Mouse (Mus musculus) ES-E14 (cell line): ENCODE data around the gene Mast4. TPM values are rescaled to one million over a fixed set of nuclear protein-coding genes. Genes with fewer than 3 reads are reported as not detected.
A peak's percentile ranks its signal among the peaks of the same experiment; 100 is the strongest.

Source experiments
- DNase-seq: peaks from one replicate; pipeline ENCODE4 v3.0.0-alpha.2; 2013; ENCODE audit warnings: low read depth, low spot score
- H3K27ac ChIP-seq: 2 replicates; pipeline ENCODE4 v1.5.1; 2012; ENCODE audit warnings: low read depth, mild to moderate bottlenecking, low read length, moderate library complexity, mixed read lengths; ENCODE audit not compliant: poor library complexity, insufficient read depth, severe bottlenecking
- H3K36me3 ChIP-seq: 2 replicates; pipeline ENCODE4 v1.6.1; 2012; ENCODE audit warnings: mild to moderate bottlenecking, low read length, moderate library complexity, mixed read lengths; ENCODE audit not compliant: control insufficient read depth, poor library complexity, insufficient read depth, severe bottlenecking
- H3K4me1 ChIP-seq, 2 experiments: fragments of 150-350 bp in 1 of 2; sonication (generic) in 1 of 2; 2 replicates each; pipeline ENCODE4 v1.6.1; 2012; ENCODE audit warnings: low read length in 2 of 2, mild to moderate bottlenecking in 1 of 2, mixed read lengths in 1 of 2; ENCODE audit not compliant: control insufficient read depth in 2 of 2, insufficient read depth in 2 of 2, poor library complexity in 1 of 2
- H3K4me3 ChIP-seq, 2 experiments: fragments of 150-350 bp in 1 of 2; sonication (generic) in 1 of 2; 2 replicates each; pipeline ENCODE4 v1.5.1; 2012; ENCODE audit warnings: low read length in 2 of 2, low read depth in 1 of 2, mild to moderate bottlenecking in 1 of 2, mixed read lengths in 1 of 2; ENCODE audit not compliant: insufficient read depth in 1 of 2, poor library complexity in 1 of 2, severe bottlenecking in 1 of 2
- H3K9ac ChIP-seq: 2 replicates; pipeline ENCODE4 v1.6.1; 2012; ENCODE audit warnings: low read depth, mild to moderate bottlenecking, low read length, mixed read lengths; ENCODE audit not compliant: poor library complexity, insufficient read depth, severe bottlenecking
- H3K9me3 ChIP-seq: fragments of 150-350 bp; sonication (generic); 2 replicates; pipeline ENCODE4 v1.6.1; 2012; ENCODE audit warnings: low read depth, mild to moderate bottlenecking, low read length; ENCODE audit not compliant: control insufficient read depth, insufficient read depth
- CHD2 ChIP-seq: IDR thresholded peaks from 2 replicates; pipeline ENCODE4 v1.6.1; 2014; ENCODE audit warnings: mild to moderate bottlenecking, low read depth, low read length, inconsistent platforms
- HCFC1 ChIP-seq: IDR thresholded peaks from 2 replicates; pipeline ENCODE4 v1.6.1; 2012; ENCODE audit warnings: low read length, inconsistent platforms, borderline replicate concordance; ENCODE audit not compliant: insufficient read depth
- MAFK ChIP-seq: IDR thresholded peaks from 2 replicates; pipeline ENCODE4 v1.6.1; 2014; ENCODE audit warnings: mild to moderate bottlenecking, low read depth, low read length, inconsistent platforms; ENCODE audit not compliant: insufficient read depth
- ZC3H11A ChIP-seq: IDR thresholded peaks from 2 replicates; pipeline ENCODE4 v1.6.1; 2012; ENCODE audit warnings: low read depth, mild to moderate bottlenecking, inconsistent platforms, low read length, borderline replicate concordance
- ZNF384 ChIP-seq: IDR thresholded peaks from 2 replicates; pipeline ENCODE4 v1.6.1; 2012; ENCODE audit warnings: low read depth, low read length, inconsistent platforms
- in situ Hi-C, 2 experiments: fragments of 600-800 bp; cut with MboI; formaldehyde crosslinking; loops; one replicate each; pipeline ENCODE4 v1.15.1; 2025; ENCODE audit warnings: low sequenced_read_pairs in 2 of 2, inconsistent platforms in 1 of 2; ENCODE audit not compliant: unreplicated experiment in 2 of 2
- total RNA-seq: library from RNA; depleted of rRNA; stranded (reverse); fragments of 300-350 nt; gene quantifications from 2 replicates; pipeline ENCODE4 v1.2.3, GENCODE M21; 2012

Gene Mast4
- total RNA-seq, 1 experiment, result 8.3 TPM

DNA sequence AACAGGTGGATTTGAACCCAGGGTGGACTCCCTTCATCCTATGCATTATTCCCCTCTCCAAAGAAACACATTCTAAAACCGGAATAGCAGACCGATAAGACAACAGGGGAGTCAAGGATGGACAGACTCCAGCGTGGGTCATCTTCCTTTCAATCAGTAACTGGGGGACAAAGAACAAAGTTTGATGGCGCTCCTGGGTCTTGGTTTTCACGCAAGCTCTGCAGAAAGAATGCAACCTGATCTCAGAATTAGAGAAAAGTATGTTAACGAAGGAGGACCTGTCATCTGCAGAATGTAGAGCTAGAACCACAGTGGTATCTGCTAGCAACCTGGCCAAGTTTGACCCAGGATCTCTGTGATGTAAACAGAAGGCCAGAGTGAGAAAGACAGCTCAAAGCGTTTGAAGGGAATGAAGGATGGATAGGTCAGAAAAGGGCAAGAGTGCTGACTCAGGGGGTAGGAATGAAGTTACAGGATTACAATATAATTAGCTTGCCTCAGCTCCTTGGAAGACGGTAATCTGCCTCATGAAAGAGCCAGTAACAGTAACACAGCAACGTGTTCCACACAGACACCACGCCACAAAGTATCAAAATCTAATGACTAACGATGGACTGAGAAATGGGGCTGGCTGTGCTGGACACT, 345.9 kb downstream of the Mast4 start:
- H3K9ac ChIP-seq, result no peak overlapping the region
- no peak for TF ChIP-seq CHD2
- no peak for TF ChIP-seq ZC3H11A
- TF ChIP-seq HCFC1, result no peak
- TF ChIP-seq MAFK, result no peak
- TF ChIP-seq ZNF384, result no peak
- H3K9me3 ChIP-seq, result no peaks in the 10 kb centered on the region
- H3K36me3 ChIP-seq, result no peaks in the 10 kb centered on the region
- no peak overlapping the region for H3K4me3 ChIP-seq
- no peak overlapping the region for H3K27ac ChIP-seq
- no peaks in the 10 kb centered on the region; a peak in 1 of 4 replicates for H3K4me1 ChIP-seq
- DNase-seq, result no peak
- in situ Hi-C loops, result no loop called here

DNA sequence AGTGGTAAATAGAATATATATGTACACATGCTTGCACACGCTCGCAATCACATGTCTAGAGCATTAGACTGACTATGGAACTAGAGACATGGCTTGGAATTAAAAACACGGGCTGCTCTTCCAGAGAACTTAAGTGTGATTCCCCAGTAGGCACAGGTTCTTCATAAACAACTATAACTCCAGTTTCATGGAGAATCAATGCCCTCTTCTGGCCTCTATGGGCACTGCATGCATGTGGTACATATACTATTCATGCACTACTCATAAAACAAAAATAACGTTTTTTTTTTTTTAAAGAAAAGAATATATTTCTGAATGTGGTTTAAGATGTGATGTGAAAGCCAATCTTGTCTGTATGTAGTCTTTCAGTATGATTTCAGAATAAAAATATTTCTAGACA, 349.7 kb downstream of the Mast4 start:
- in situ Hi-C loops, result no loop called here
- DNase-seq, result no peak
- H3K9me3 ChIP-seq, result no peaks in the 10 kb centered on the region
- no peak overlapping the region for H3K27ac ChIP-seq
- no peaks in the 10 kb centered on the region for H3K36me3 ChIP-seq
- TF ChIP-seq MAFK (no peak), ZC3H11A (0 out of 2 replicates have a peak, but pooled peaks have one; percentile 16)
- no peak overlapping the region for H3K4me3 ChIP-seq
- no peak overlapping the region for H3K9ac ChIP-seq
- H3K4me1 ChIP-seq, result no peaks in the 10 kb centered on the region; a peak in 1 of 4 replicates

DNA sequence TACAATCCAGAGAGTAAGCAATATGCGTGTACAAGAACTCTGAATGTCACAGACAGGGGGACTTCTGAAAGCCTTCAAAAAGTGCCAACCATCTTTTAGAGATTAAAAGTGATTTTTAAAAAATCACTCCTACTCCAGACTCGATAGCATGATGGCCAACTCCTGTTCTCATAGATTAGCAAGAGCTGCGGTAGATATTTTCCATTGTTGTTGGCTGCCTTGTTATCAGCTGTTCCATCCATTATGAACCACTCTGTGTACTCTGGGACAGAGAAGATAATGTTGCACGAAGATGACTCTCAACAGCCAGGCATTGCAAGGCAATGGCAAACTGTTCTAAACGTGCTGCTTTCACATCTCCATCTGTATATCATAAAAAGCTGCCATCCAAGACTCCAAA, 360.4 kb downstream of the Mast4 start:
- no peaks in the 10 kb centered on the region for H3K36me3 ChIP-seq
- H3K9me3 ChIP-seq, result no peaks in the 10 kb centered on the region
- H3K27ac ChIP-seq, result no peak overlapping the region
- no peak for DNase-seq
- H3K4me3 ChIP-seq, result no peak overlapping the region
- H3K9ac ChIP-seq, result no peak overlapping the region
- in situ Hi-C loops, result no loop called here
- no peaks in the 10 kb centered on the region for H3K4me1 ChIP-seq
- TF ChIP-seq HCFC1, result no peak
- TF ChIP-seq MAFK, result no peak
- no peak for TF ChIP-seq CHD2
- no peak for TF ChIP-seq ZC3H11A
- TF ChIP-seq ZNF384, result no peak

DNA sequence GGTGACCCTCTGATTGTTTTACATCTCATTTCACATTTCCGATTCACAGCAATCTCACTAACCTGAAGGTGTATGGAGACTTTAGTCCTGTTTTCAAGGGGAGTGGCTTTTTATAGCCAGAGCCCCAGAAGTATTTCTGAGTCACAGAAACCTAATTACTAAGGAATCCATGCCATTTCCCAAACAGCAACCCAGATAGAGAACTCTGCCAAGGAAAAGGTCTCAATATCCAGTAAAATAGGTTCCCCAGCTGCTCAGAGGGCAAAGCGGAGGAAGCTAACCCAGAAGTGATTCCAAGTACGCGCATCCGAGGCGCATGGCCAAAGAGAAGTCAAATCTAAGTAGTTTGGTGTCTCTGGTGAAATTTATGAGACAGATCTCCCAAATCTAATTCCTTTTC, 370.8 kb downstream of the Mast4 start:
- Histone ChIP-seq H3K4me3 (no peak overlapping the region), H3K27ac (no peak overlapping the region), H3K9me3 (no peaks in the 10 kb centered on the region), H3K4me1 (0 out of 4 replicates have a peak, but pooled peaks cover 0 to 1% of the 10 kb centered on the region in 2 experiments), H3K9ac (no peak overlapping the region), H3K36me3 (no peaks in the 10 kb centered on the region)
- in situ Hi-C loops, result no loop called here
- DNase-seq, result no peak
- TF ChIP-seq MAFK (no peak), CHD2 (no peak), ZC3H11A (no peak), HCFC1 (no peak), ZNF384 (no peak)
